ENCODE assay signal across 12 mouse cellular contexts in genomic region chr8:46149782-46150181, GRCm38 (mm10). TPM values are rescaled to one million over a fixed set of nuclear protein-coding genes. Genes with fewer than 3 reads are reported as not detected.
A peak's percentile ranks its signal among the peaks of the same experiment; 100 is the strongest.
DNase-seq lines count a peak whose midpoint lies in the region; ATAC-seq and TF ChIP-seq lines count a peak whose summit lies in the region.
"Had no signal": no experiment of that assay in that cellular context is flagged by ENCODE, and none has a peak within 500 bp of the region (broad histone marks: within the 10 kb centered on the region; RNA-seq: fewer than 3 reads in every experiment).

No protein-coding gene starts in this region.

- H3K9me3 ChIP-seq in neural tube, embryonic 13.5 days, result no peaks in the 10 kb centered on the region
- no peaks in the 10 kb centered on the region for H3K9me3 ChIP-seq in stomach, postnatal 0 days (ENCODE audit: control insufficient read depth, low read length)
- H3K9me3 ChIP-seq: forebrain, embryonic 10.5 days; intestine, embryonic 15.5 days; limb, embryonic 10.5 days had no signal

- TF ChIP-seq POLR2A in kidney, adult 2 months (IDR thresholded peaks at IDR 0.05; ENCODE audit: low read depth, low read length), result no peak

- no peak overlapping the region for H3K9ac ChIP-seq in neural tube, embryonic 13.5 days
- H3K9ac ChIP-seq in stomach, postnatal 0 days (ENCODE audit: low read length), result no peak overlapping the region
- H3K9ac ChIP-seq: intestine, embryonic 15.5 days had no signal

- H3K4me1 ChIP-seq in kidney, adult 2 months (ENCODE audit: control insufficient read depth, insufficient read depth, low read length), result peaks cover 9% of the 10 kb centered on the region; the same call in 1 of the 2 replicates
- H3K4me1 ChIP-seq in neural tube, embryonic 13.5 days (replicated peaks), result peaks cover 46% of the 10 kb centered on the region
- H3K4me1 ChIP-seq in stomach, postnatal 0 days (replicated peaks; ENCODE audit: control insufficient read depth, insufficient read depth), result no peaks in the 10 kb centered on the region

- TF ChIP-seq CTCF in kidney, adult 2 months (conservative IDR thresholded peaks at IDR 0.05; ENCODE audit: insufficient read depth, insufficient read length, low read depth, low read length), result 0 out of 2 replicates have a peak, but pooled peaks have one; percentile 6
- TF ChIP-seq CTCF in stomach, postnatal 0 days (IDR thresholded peaks at IDR 0.05; ENCODE audit: low read depth), result peak; percentile 42

- no peaks in the 10 kb centered on the region for H3K27me3 ChIP-seq in kidney, adult 2 months (replicated peaks; ENCODE audit: control insufficient read depth, insufficient read depth, low read length)
- peaks cover 21% of the 10 kb centered on the region for H3K27me3 ChIP-seq in neural tube, embryonic 13.5 days
- no peaks in the 10 kb centered on the region for H3K27me3 ChIP-seq in stomach, postnatal 0 days (ENCODE audit: control insufficient read depth, insufficient read depth, low read length)
- H3K27me3 ChIP-seq: intestine, embryonic 15.5 days had no signal

- peak overlapping the region; percentile 88; the same call in 1 of the 2 replicates for H3K4me2 ChIP-seq in neural tube, embryonic 13.5 days
- no peak overlapping the region for H3K4me2 ChIP-seq in stomach, postnatal 0 days (replicated peaks; ENCODE audit: low read depth)
- H3K4me2 ChIP-seq: intestine, embryonic 15.5 days had no signal

- H3K4me3 ChIP-seq in kidney, adult 2 months (ENCODE audit: insufficient read depth, low read depth, low read length), result no peak overlapping the region
- H3K4me3 ChIP-seq in neural tube, embryonic 13.5 days, result no peak overlapping the region
- no peak overlapping the region for H3K4me3 ChIP-seq in stomach, postnatal 0 days (ENCODE audit: low read depth, low read length)
- H3K4me3 ChIP-seq: forebrain, embryonic 10.5 days; intestine, embryonic 15.5 days; limb, embryonic 10.5 days had no signal

- 83% methylated on average over 9 of the region's 9 CpGs for WGBS in kidney, adult 2 months
- WGBS in neural tube, embryonic 13.5 days, result 78% methylated on average over 9 of the region's 9 CpGs
- 79% methylated on average over 9 of the region's 9 CpGs for WGBS in stomach, postnatal 0 days

- H3K36me3 ChIP-seq in kidney, adult 2 months (ENCODE audit: control insufficient read depth, insufficient read depth, low read length), result no peaks in the 10 kb centered on the region
- H3K36me3 ChIP-seq in neural tube, embryonic 13.5 days, result no peaks in the 10 kb centered on the region
- H3K36me3 ChIP-seq in stomach, postnatal 0 days (ENCODE audit: control insufficient read depth, insufficient read depth, low read length), result no peaks in the 10 kb centered on the region
- H3K36me3 ChIP-seq: forebrain, embryonic 10.5 days; intestine, embryonic 15.5 days; limb, embryonic 10.5 days had no signal

- ATAC-seq in neural tube, embryonic 13.5 days (ENCODE audit: low read depth), result no peak
- no peak for ATAC-seq in stomach, postnatal 0 days (ENCODE audit: low FRiP score, low TSS enrichment)
- ATAC-seq: intestine, embryonic 15.5 days had no signal

- no peak overlapping the region for H3K27ac ChIP-seq in kidney, adult 2 months (ENCODE audit: insufficient read depth, low read depth, low read length)
- no peak overlapping the region for H3K27ac ChIP-seq in neural tube, embryonic 13.5 days (replicated peaks)
- H3K27ac ChIP-seq in stomach, postnatal 0 days (replicated peaks), result no peak overlapping the region
- H3K27ac ChIP-seq: forebrain, embryonic 10.5 days; intestine, embryonic 15.5 days; limb, embryonic 10.5 days had no signal

- TF ChIP-seq EP300 in stomach, postnatal 0 days (optimal IDR thresholded peaks at IDR 0.05), result no peak

- DNase-seq in kidney, adult 2 months, result no peak
- DNase-seq in kidney, postnatal 36 days, result no peak
- DNase-seq in neural tube, embryonic 10.5 days (ENCODE audit: extremely low spot score, low spot score), result no peak
- peak; percentile 54 for DNase-seq in NIH3T3 (ENCODE audit: low read depth)
- no peak for DNase-seq in stomach, postnatal 0 days (ENCODE audit: low spot score)
- no peak for DNase-seq in adrenal gland, adult 18-20 months (ENCODE audit: low spot score in 2 of 2)
- DNase-seq: gastrocnemius, postnatal 10 days; spleen, adult 18-20 months had no signal

RNA-seq across cellular contexts. Expression of gene Cfap97, which starts 1.8 kb away (rescaled TPM):
- 6.2 and 7.4 TPM in 2 replicates for polyA plus RNA-seq in kidney, adult 2 months (2012; rRNA removed)
- 24.2 and 24.9 TPM in 2 replicates for polyA plus RNA-seq in neural tube, embryonic 13.5 days (2015; fragmentation: Nextera tagmentation; extraction: Ambion mirVana)
- 12.2 and 16.9 TPM in 2 replicates for polyA plus RNA-seq in stomach, postnatal 0 days (2015; fragmentation: Nextera tagmentation; extraction: Ambion mirVana)
- 10 to 100 TPM; 12.3 to 15.4 TPM for total RNA-seq in adrenal gland, adult 18-20 months (2021)

RNA-seq across cellular contexts. Expression of gene Snx25, which starts 2.2 kb away (rescaled TPM):
- polyA plus RNA-seq in kidney, adult 2 months (2012; rRNA removed), result 8.6 and 9.8 TPM in 2 replicates
- 6.8 and 9.2 TPM in 2 replicates for polyA plus RNA-seq in neural tube, embryonic 13.5 days (2015; fragmentation: Nextera tagmentation; extraction: Ambion mirVana)
- polyA plus RNA-seq in stomach, postnatal 0 days (2015; fragmentation: Nextera tagmentation; extraction: Ambion mirVana), result 3.1 and 4.3 TPM in 2 replicates
- 10 to 100 TPM; 14.9 to 17.4 TPM for total RNA-seq in adrenal gland, adult 18-20 months (2021)
